Mouse (Mus musculus) CH12.LX (cell line): ENCODE measurements at regions not wholly inside any gene's neighbourhood (a gene's known extent, or its start where the extent isn't known, plus 50 kb on each side); places are given as distances from the start of the nearest gene placed in this dataset.

Experiments
- DNase-seq: peaks from one replicate; pipeline ENCODE4 v3.0.0-alpha.2; 2013; ENCODE audit errors: extremely low read depth
- H3K27ac ChIP-seq: 2 replicates; pipeline ENCODE4 v1.5.1; 2012; ENCODE audit warnings: low read depth, mild to moderate bottlenecking, control low read depth, moderate library complexity; ENCODE audit not compliant: insufficient read depth
- H3K27me3 ChIP-seq: replicated peaks from 2 replicates; pipeline ENCODE3; 2012; ENCODE audit warnings: inconsistent platforms
- H3K36me3 ChIP-seq, 2 experiments: replicated peaks in 1 of 2; 2 replicates each; pipeline versions ENCODE3 to v1.6.1; 2012; ENCODE audit warnings: inconsistent platforms in 1 of 2, low read length in 1 of 2, mild to moderate bottlenecking in 1 of 2, mixed read lengths in 1 of 2, moderate library complexity in 1 of 2; ENCODE audit not compliant: control insufficient read depth in 1 of 2, insufficient read depth in 1 of 2
- H3K4me1 ChIP-seq, 2 experiments: 2 replicates each; pipeline ENCODE4 v1.6.1; 2012; ENCODE audit warnings: inconsistent platforms in 1 of 2, moderate library complexity in 1 of 2; ENCODE audit not compliant: insufficient read depth in 2 of 2, control insufficient read depth in 1 of 2
- H3K4me2 ChIP-seq: 2 replicates; pipeline ENCODE4 v1.6.1; 2012; ENCODE audit warnings: low read depth, mild to moderate bottlenecking, control low read depth; ENCODE audit not compliant: poor library complexity, insufficient read depth, severe bottlenecking
- H3K4me3 ChIP-seq, 3 experiments: fragments of 150-350 bp in 1 of 3; sonication (generic) in 1 of 3; replicated peaks in 1 of 3; 2 replicates each; pipeline versions ENCODE3 to v1.5.1; 2011 to 2012; ENCODE audit warnings: low read depth in 2 of 3, low read length in 2 of 3, mild to moderate bottlenecking in 2 of 3, moderate library complexity in 2 of 3, control low read depth in 1 of 3, improper control_type of control experiment in 1 of 3, inconsistent platforms in 1 of 3, mixed read lengths in 1 of 3; ENCODE audit not compliant: poor library complexity in 1 of 3
- H3K79me2 ChIP-seq: replicated peaks from 2 replicates; pipeline ENCODE4 v1.6.1; 2012; ENCODE audit warnings: mild to moderate bottlenecking, moderate library complexity; ENCODE audit not compliant: control insufficient read depth, poor library complexity, insufficient read depth, severe bottlenecking; ENCODE audit errors: extremely low read depth
- H3K9ac ChIP-seq: 2 replicates; pipeline ENCODE4 v1.6.1; 2012; ENCODE audit warnings: low read depth, mild to moderate bottlenecking, control low read depth, moderate library complexity; ENCODE audit not compliant: insufficient read depth
- H3K9me3 ChIP-seq: replicated peaks from 2 replicates; pipeline ENCODE3; 2012; ENCODE audit warnings: low read length, inconsistent platforms, mixed read lengths
- CHD1 ChIP-seq: IDR thresholded peaks from 2 replicates; pipeline ENCODE4 v1.6.1; 2012; ENCODE audit warnings: low read depth, low read length, improper control_type of control experiment, inconsistent platforms
- CHD2 ChIP-seq: IDR thresholded peaks from 2 replicates; pipeline ENCODE4 v1.6.1; 2011; ENCODE audit warnings: low read length, improper control_type of control experiment
- E2F4 ChIP-seq: IDR thresholded peaks from 2 replicates; pipeline ENCODE4 v1.6.1; 2011; ENCODE audit warnings: low read depth, low read length, improper control_type of control experiment; ENCODE audit not compliant: insufficient replicate concordance
- ETS1 ChIP-seq: conservative IDR thresholded peaks from 2 replicates; pipeline ENCODE4 v1.6.1; 2012; ENCODE audit warnings: low read depth, mild to moderate bottlenecking, inconsistent platforms, low read length, improper control_type of control experiment, moderate library complexity
- GABPA ChIP-seq: IDR thresholded peaks from 2 replicates; pipeline ENCODE4 v1.6.1; 2012; ENCODE audit warnings: low read depth, low read length, improper control_type of control experiment, inconsistent platforms; ENCODE audit not compliant: insufficient replicate concordance
- HCFC1 ChIP-seq: IDR thresholded peaks from 2 replicates; pipeline ENCODE4 v1.6.1; 2012; ENCODE audit warnings: low read depth, mild to moderate bottlenecking, inconsistent platforms, low read length, improper control_type of control experiment
- IRF4 ChIP-seq: IDR thresholded peaks from 2 replicates; pipeline ENCODE4 v1.6.1; 2014; ENCODE audit warnings: low read depth, mild to moderate bottlenecking, inconsistent platforms, low read length, improper control_type of control experiment
- JUN ChIP-seq: IDR thresholded peaks from 2 replicates; pipeline ENCODE4 v1.6.1; 2011; ENCODE audit warnings: low read depth, mild to moderate bottlenecking, low read length, improper control_type of control experiment, moderate library complexity; ENCODE audit not compliant: insufficient read depth
- KAT2A ChIP-seq: IDR thresholded peaks from 2 replicates; pipeline ENCODE4 v1.6.1; 2012; ENCODE audit warnings: low read length, improper control_type of control experiment, inconsistent platforms; ENCODE audit not compliant: insufficient replicate concordance
- MAFK ChIP-seq: IDR thresholded peaks from 2 replicates; pipeline ENCODE4 v1.6.1; 2011; ENCODE audit warnings: low read length, improper control_type of control experiment; ENCODE audit not compliant: insufficient replicate concordance
- MXI1 ChIP-seq: IDR thresholded peaks from 2 replicates; pipeline ENCODE4 v1.6.1; 2011; ENCODE audit warnings: mild to moderate bottlenecking, low read depth, low read length, improper control_type of control experiment
- MYC ChIP-seq: IDR thresholded peaks from 2 replicates; pipeline ENCODE4 v1.6.1; 2011; ENCODE audit warnings: low read depth, mild to moderate bottlenecking, improper control_type of control experiment, low read length
- NRF1 ChIP-seq: IDR thresholded peaks from 2 replicates; pipeline ENCODE4 v1.6.1; 2014; ENCODE audit warnings: low read depth, mild to moderate bottlenecking, inconsistent platforms, low read length, improper control_type of control experiment, moderate library complexity
- POLR2A ChIP-seq: IDR thresholded peaks from 2 replicates; pipeline ENCODE4 v1.6.1; 2011; ENCODE audit warnings: low read depth, mild to moderate bottlenecking, improper control_type of control experiment, low read length
- POLR2AphosphoS2 ChIP-seq: IDR thresholded peaks from 2 replicates; pipeline ENCODE4 v1.6.1; 2011; ENCODE audit warnings: low read depth, low read length, improper control_type of control experiment
- RCOR1 ChIP-seq: conservative IDR thresholded peaks from 2 replicates; pipeline ENCODE4 v1.6.1; 2012; ENCODE audit warnings: low read depth, mild to moderate bottlenecking, inconsistent platforms, low read length, improper control_type of control experiment
- TBP ChIP-seq: conservative IDR thresholded peaks from 2 replicates; pipeline ENCODE4 v1.6.1; 2011; ENCODE audit warnings: low read depth, low read length, improper control_type of control experiment
- TCF12 ChIP-seq: IDR thresholded peaks from 2 replicates; pipeline ENCODE4 v1.6.1; 2014; ENCODE audit warnings: low read depth, mild to moderate bottlenecking, inconsistent platforms, low read length, improper control_type of control experiment
- UBTF ChIP-seq: IDR thresholded peaks from 2 replicates; pipeline ENCODE4 v1.6.1; 2012; ENCODE audit warnings: low read depth, mild to moderate bottlenecking, inconsistent platforms, low read length, improper control_type of control experiment, moderate library complexity
- ZC3H11A ChIP-seq: IDR thresholded peaks from 2 replicates; pipeline ENCODE4 v1.6.1; 2012; ENCODE audit warnings: low read depth, mild to moderate bottlenecking, inconsistent platforms, low read length, improper control_type of control experiment
- ZKSCAN1 ChIP-seq: IDR thresholded peaks from 2 replicates; pipeline ENCODE4 v1.6.1; 2012; ENCODE audit warnings: low read depth, inconsistent platforms, low read length, improper control_type of control experiment, borderline replicate concordance
- ZMIZ1 ChIP-seq: IDR thresholded peaks from 2 replicates; pipeline ENCODE4 v1.6.1; 2012; ENCODE audit warnings: low read depth, mild to moderate bottlenecking, inconsistent platforms, low read length, improper control_type of control experiment
- dilution Hi-C: fragments of 300-500 bp; cut with MboI; formaldehyde crosslinking; loops from 2 replicates; pipeline ENCODE4 v1.14.3; 2020; ENCODE audit warnings: low sequenced_read_pairs; ENCODE audit not compliant: extremely low pct_unique_long_range_greater_than_20kb, extremely low pct_ligation_motif_present
- in situ Hi-C: fragments of 300-500 bp; cut with MboI; formaldehyde crosslinking; loops from 3 replicates; pipeline ENCODE4 v1.14.3; 2019; ENCODE audit warnings: low sequenced_read_pairs, low pct_ligation_motif_present, low pct_unique_long_range_greater_than_20kb, mixed read lengths

DNA sequence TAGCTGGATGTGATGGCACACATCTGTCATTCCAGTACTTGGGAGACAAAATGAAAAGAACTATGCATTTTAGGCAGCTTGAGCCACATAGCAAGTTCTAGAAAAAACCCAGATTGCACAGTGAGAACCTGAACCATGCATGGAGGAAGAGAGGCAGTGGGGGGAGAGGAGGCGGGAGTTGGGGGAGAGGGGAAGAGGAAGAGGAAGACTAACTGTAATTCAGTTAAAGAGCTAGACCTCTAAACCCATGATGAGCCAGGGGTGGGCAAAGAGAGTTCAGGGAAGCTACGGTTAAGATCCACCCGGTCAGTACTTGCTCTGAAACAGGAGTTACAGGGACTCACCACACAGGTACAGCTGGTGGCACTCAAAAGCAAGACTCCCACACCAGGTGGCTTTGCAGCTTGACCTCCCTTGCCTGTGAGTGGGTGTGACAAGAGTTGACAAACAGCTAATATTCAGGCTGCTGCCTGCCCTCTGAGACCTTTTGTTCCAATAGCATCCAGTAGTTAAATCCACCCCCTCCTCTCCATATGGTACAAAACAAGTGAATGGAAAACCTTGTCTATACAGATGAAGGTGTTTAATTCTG, 123.7 kb downstream of the Tent5c start:
- DNase-seq: no peak
- no peaks in the 10 kb centered on the region for H3K9me3 ChIP-seq
- in situ Hi-C loops: no loop called here
- H3K4me3 ChIP-seq: no peak overlapping the region
- no peak overlapping the region for H3K27ac ChIP-seq
- peaks cover 5 to 34% of the 10 kb centered on the region in 2 experiments; a peak in 3 of 4 replicates for H3K4me1 ChIP-seq
- H3K27me3 ChIP-seq: no peaks in the 10 kb centered on the region
- no peaks in the 10 kb centered on the region for H3K79me2 ChIP-seq
- H3K36me3 ChIP-seq: no peaks in the 10 kb centered on the region
- dilution Hi-C loops: no loop called here
- TF ChIP-seq MAFK: no peak
- no peak for TF ChIP-seq UBTF
- TF ChIP-seq ETS1: no peak
- TF ChIP-seq MXI1: no peak
- no peak for TF ChIP-seq MYC
- no peak for TF ChIP-seq POLR2A
- TF ChIP-seq ZMIZ1: no peak
- TF ChIP-seq HCFC1: no peak
- TF ChIP-seq CHD2: no peak
- no peak for TF ChIP-seq CHD1
- no peak for TF ChIP-seq KAT2A
- TF ChIP-seq RCOR1: no peak
- no peak for TF ChIP-seq NRF1
- no peak overlapping the region for H3K9ac ChIP-seq
- no peak overlapping the region; the same call in 1 of the 2 replicates for H3K4me2 ChIP-seq

DNA sequence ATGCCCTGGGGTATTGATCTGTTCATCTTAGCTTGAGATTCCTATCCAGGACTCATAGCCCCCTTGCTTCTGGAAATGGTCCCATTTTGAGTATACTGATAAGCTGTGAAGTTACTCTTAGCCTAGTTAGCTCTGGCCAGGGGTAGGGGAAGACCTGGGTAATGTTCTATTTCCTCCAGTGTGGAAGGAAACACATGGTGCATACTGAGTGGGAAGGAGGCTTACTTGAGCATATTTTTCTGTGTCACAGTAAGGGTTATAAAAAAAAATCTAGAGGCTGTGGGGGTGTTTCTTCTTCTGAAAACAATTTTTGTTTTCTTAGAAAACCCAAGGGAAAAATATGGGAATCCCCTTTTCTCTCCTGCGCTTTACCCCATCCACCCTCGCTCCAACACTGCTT, 124.4 kb downstream of the Tent5c start:
- Histone ChIP-seq H3K9ac (no peak overlapping the region), H3K27me3 (no peaks in the 10 kb centered on the region), H3K9me3 (no peaks in the 10 kb centered on the region), H3K27ac (no peak overlapping the region), H3K79me2 (no peaks in the 10 kb centered on the region), H3K4me2 (no peak overlapping the region), H3K4me1 (peaks cover 8 to 42% of the 10 kb centered on the region in 2 experiments; a peak in 3 of 4 replicates), H3K4me3 (no peak overlapping the region)
- in situ Hi-C loops: loop anchor here (5.0 kb wide), 1 partner anchor 188 kb away; no protein-coding TSS in a partner anchor
- dilution Hi-C loops: no loop called here
- no peak for DNase-seq
- TF ChIP-seq E2F4: no peak
- TF ChIP-seq ZKSCAN1: no peak
- no peak for TF ChIP-seq TCF12
- no peak for TF ChIP-seq GABPA
- TF ChIP-seq ZC3H11A: no peak
- no peak for TF ChIP-seq TBP
- no peak for TF ChIP-seq MYC
- TF ChIP-seq MAFK: no peak
- TF ChIP-seq KAT2A: no peak
- no peak for TF ChIP-seq JUN
- TF ChIP-seq POLR2AphosphoS2: no peak
- TF ChIP-seq IRF4: no peak
- TF ChIP-seq, all 38 proteins: peak for 0
- H3K36me3 ChIP-seq: no peaks in the 10 kb centered on the region
